Mouse (Mus musculus): ENCODE results near the gene Rspry1. TPM values are rescaled to one million over a fixed set of nuclear protein-coding genes. Genes with fewer than 3 reads are reported as not detected.

Rspry1 gene
- 46.3 and 49.8 TPM in 2 replicates for polyA plus RNA-seq (2014; fragmentation: Nextera tagmentation; extraction: Ambion mirVana)

GRCm38 (mm10) chr8:94601607-94602385 is at the start of gene Rspry1, which contains the start of gene Fam192a:
Gene Rspry1, plus strand, starts transcription at chr8:94601937.
Gene Fam192a, minus strand, starts transcription at chr8:94601997.
- peak within 1 kb of the TSS; percentile 69 for H3K27ac ChIP-seq (ENCODE audit: low read depth, low read length)
- H3K4me2 ChIP-seq (ENCODE audit: low read depth): peak within 1 kb of the TSS; percentile 83
- no peaks in the 10 kb centered on the region for H3K9me3 ChIP-seq (ENCODE audit: control insufficient read depth, low read length)
- ATAC-seq (ENCODE audit: insufficient read depth, low FRiP score, low TSS enrichment): peak; percentile 100
- peaks cover 7% of the 10 kb centered on the region; the same call in 1 of the 2 replicates for H3K4me1 ChIP-seq (ENCODE audit: control insufficient read depth, insufficient read depth, low read length)
- H3K4me3 ChIP-seq (ENCODE audit: low read depth, low read length): peak within 1 kb of the TSS; percentile 66
- under 1% methylated on average over 53 of the region's 55 CpGs for WGBS
- no peaks in the 10 kb centered on the region for H3K27me3 ChIP-seq (ENCODE audit: control insufficient read depth, insufficient read depth, low read length)
- H3K36me3 ChIP-seq (ENCODE audit: control insufficient read depth, insufficient read depth, low read length): no peaks in the 10 kb centered on the region
- H3K9ac ChIP-seq (ENCODE audit: low read length): peak within 1 kb of the TSS; percentile 91
- peak; percentile 98 for DNase-seq (ENCODE audit: low spot score)

- no peaks in the 10 kb centered on the region for H3K9me3 ChIP-seq (ENCODE audit: control insufficient read depth, low read length)
- no peak for ATAC-seq (ENCODE audit: insufficient read depth, low FRiP score, low TSS enrichment)
- H3K36me3 ChIP-seq (ENCODE audit: control insufficient read depth, insufficient read depth, low read length): no peaks in the 10 kb centered on the region
- no peaks in the 10 kb centered on the region for H3K27me3 ChIP-seq (ENCODE audit: control insufficient read depth, insufficient read depth, low read length)
- peaks cover 16% of the 10 kb centered on the region for H3K4me1 ChIP-seq (ENCODE audit: control insufficient read depth, insufficient read depth, low read length)
- DNase-seq (ENCODE audit: low spot score): no peak
- H3K27ac ChIP-seq (ENCODE audit: low read depth, low read length): no peak overlapping the region
- H3K9ac ChIP-seq (ENCODE audit: low read length): no peak overlapping the region
- H3K4me3 ChIP-seq (ENCODE audit: low read depth, low read length): no peak overlapping the region
- no peak overlapping the region for H3K4me2 ChIP-seq (ENCODE audit: low read depth)
- WGBS: 67% methylated on average over 2 of the region's 2 CpGs
These were observed 49.0 kb upstream of the Rspry1 start for GRCm38 (mm10) chr8:94552696-94553095.

GRCm38 (mm10) chr8:94557281-94557680 is 44.5 kb upstream of the Rspry1 start:
- no peak for DNase-seq (ENCODE audit: low spot score)
- Histone ChIP-seq H3K9ac (ENCODE audit: low read length) (no peak overlapping the region), H3K36me3 (ENCODE audit: control insufficient read depth, insufficient read depth, low read length) (no peaks in the 10 kb centered on the region), H3K9me3 (ENCODE audit: control insufficient read depth, low read length) (no peaks in the 10 kb centered on the region), H3K4me1 (ENCODE audit: control insufficient read depth, insufficient read depth, low read length) (peaks cover 10% of the 10 kb centered on the region), H3K27ac (ENCODE audit: low read depth, low read length) (no peak overlapping the region), H3K27me3 (ENCODE audit: control insufficient read depth, insufficient read depth, low read length) (no peaks in the 10 kb centered on the region), H3K4me2 (ENCODE audit: low read depth) (no peak overlapping the region), H3K4me3 (ENCODE audit: low read depth, low read length) (no peak overlapping the region)
- no peak for ATAC-seq (ENCODE audit: insufficient read depth, low FRiP score, low TSS enrichment)
- WGBS: 92% methylated on average over 3 of the region's 3 CpGs

- peak; percentile 65 for DNase-seq (ENCODE audit: low spot score)
- H3K4me2 ChIP-seq (ENCODE audit: low read depth): no peak overlapping the region
- H3K9me3 ChIP-seq (ENCODE audit: control insufficient read depth, low read length): no peaks in the 10 kb centered on the region
- H3K27ac ChIP-seq (ENCODE audit: low read depth, low read length): no peak overlapping the region
- peak; percentile 75 for ATAC-seq (ENCODE audit: insufficient read depth, low FRiP score, low TSS enrichment)
- no peak overlapping the region for H3K9ac ChIP-seq (ENCODE audit: low read length)
- H3K4me1 ChIP-seq (ENCODE audit: control insufficient read depth, insufficient read depth, low read length): peaks cover 8% of the 10 kb centered on the region; the same call in 1 of the 2 replicates
- 40% methylated on average over 5 of the region's 5 CpGs for WGBS
- H3K4me3 ChIP-seq (ENCODE audit: low read depth, low read length): no peak overlapping the region
- no peaks in the 10 kb centered on the region for H3K36me3 ChIP-seq (ENCODE audit: control insufficient read depth, insufficient read depth, low read length)
- no peaks in the 10 kb centered on the region for H3K27me3 ChIP-seq (ENCODE audit: control insufficient read depth, insufficient read depth, low read length)
These were observed 40.5 kb upstream of the Rspry1 start for GRCm38 (mm10) chr8:94561256-94561655.

GRCm38 (mm10) chr8:94564421-94564820 is 37.3 kb upstream of the Rspry1 start:
- DNase-seq (ENCODE audit: low spot score): no peak
- no peak overlapping the region for H3K27ac ChIP-seq (ENCODE audit: low read depth, low read length)
- peaks cover 20% of the 10 kb centered on the region for H3K4me1 ChIP-seq (ENCODE audit: control insufficient read depth, insufficient read depth, low read length)
- no peak overlapping the region for H3K4me3 ChIP-seq (ENCODE audit: low read depth, low read length)
- no peak overlapping the region for H3K4me2 ChIP-seq (ENCODE audit: low read depth)
- no peak for ATAC-seq (ENCODE audit: insufficient read depth, low FRiP score, low TSS enrichment)
- H3K27me3 ChIP-seq (ENCODE audit: control insufficient read depth, insufficient read depth, low read length): no peaks in the 10 kb centered on the region
- no peak overlapping the region for H3K9ac ChIP-seq (ENCODE audit: low read length)
- H3K36me3 ChIP-seq (ENCODE audit: control insufficient read depth, insufficient read depth, low read length): no peaks in the 10 kb centered on the region
- no peaks in the 10 kb centered on the region for H3K9me3 ChIP-seq (ENCODE audit: control insufficient read depth, low read length)

- Histone ChIP-seq H3K9me3 (ENCODE audit: control insufficient read depth, low read length) (no peaks in the 10 kb centered on the region), H3K4me2 (ENCODE audit: low read depth) (no peak overlapping the region), H3K27me3 (ENCODE audit: control insufficient read depth, insufficient read depth, low read length) (no peaks in the 10 kb centered on the region), H3K27ac (ENCODE audit: low read depth, low read length) (no peak overlapping the region), H3K36me3 (ENCODE audit: control insufficient read depth, insufficient read depth, low read length) (no peaks in the 10 kb centered on the region), H3K9ac (ENCODE audit: low read length) (no peak overlapping the region), H3K4me3 (ENCODE audit: low read depth, low read length) (no peak overlapping the region), H3K4me1 (ENCODE audit: control insufficient read depth, insufficient read depth, low read length) (peaks cover 18% of the 10 kb centered on the region)
- 80% methylated on average over 6 of the region's 6 CpGs for WGBS
- no peak for ATAC-seq (ENCODE audit: insufficient read depth, low FRiP score, low TSS enrichment)
- DNase-seq (ENCODE audit: low spot score): peak; percentile 8
These were observed 35.7 kb upstream of the Rspry1 start for GRCm38 (mm10) chr8:94566033-94566432.

GRCm38 (mm10) chr8:94566446-94567158 is 35.1 kb upstream of the Rspry1 start:
- Histone ChIP-seq H3K27me3 (ENCODE audit: control insufficient read depth, insufficient read depth, low read length) (no peaks in the 10 kb centered on the region), H3K36me3 (ENCODE audit: control insufficient read depth, insufficient read depth, low read length) (no peaks in the 10 kb centered on the region), H3K27ac (ENCODE audit: low read depth, low read length) (no peak overlapping the region), H3K4me1 (ENCODE audit: control insufficient read depth, insufficient read depth, low read length) (peaks cover 13% of the 10 kb centered on the region), H3K9ac (ENCODE audit: low read length) (no peak overlapping the region), H3K4me2 (ENCODE audit: low read depth) (no peak overlapping the region; the same call in 1 of the 2 replicates), H3K9me3 (ENCODE audit: control insufficient read depth, low read length) (no peaks in the 10 kb centered on the region), H3K4me3 (ENCODE audit: low read depth, low read length) (no peak overlapping the region)
- ATAC-seq (ENCODE audit: insufficient read depth, low FRiP score, low TSS enrichment): no peak
- 54% methylated on average over 15 of the region's 15 CpGs for WGBS
- peak; percentile 26 for DNase-seq (ENCODE audit: low spot score)

- 62% methylated on average over 8 of the region's 8 CpGs for WGBS
- Histone ChIP-seq H3K27ac (ENCODE audit: low read depth, low read length) (no peak overlapping the region), H3K36me3 (ENCODE audit: control insufficient read depth, insufficient read depth, low read length) (no peaks in the 10 kb centered on the region), H3K4me1 (ENCODE audit: control insufficient read depth, insufficient read depth, low read length) (peaks cover 13% of the 10 kb centered on the region), H3K9ac (ENCODE audit: low read length) (no peak overlapping the region), H3K9me3 (ENCODE audit: control insufficient read depth, low read length) (no peaks in the 10 kb centered on the region), H3K27me3 (ENCODE audit: control insufficient read depth, insufficient read depth, low read length) (no peaks in the 10 kb centered on the region), H3K4me3 (ENCODE audit: low read depth, low read length) (no peak overlapping the region), H3K4me2 (ENCODE audit: low read depth) (no peak overlapping the region; the same call in 1 of the 2 replicates)
- peak; percentile 38 for DNase-seq (ENCODE audit: low spot score)
- peak; percentile 83 for ATAC-seq (ENCODE audit: insufficient read depth, low FRiP score, low TSS enrichment)
These were observed 34.4 kb upstream of the Rspry1 start for GRCm38 (mm10) chr8:94567159-94567849.
